Mouse (Mus musculus) intestine, embryonic 14.5 days (tissue): ENCODE data around the gene Sgsm1. TPM values are rescaled to one million over a fixed set of nuclear protein-coding genes. Genes with fewer than 3 reads are reported as not detected.

Experiments
- ATAC-seq: fragments of 200-750 bp; cut with Nextera tagmentation; replicated peaks from 2 replicates; pipeline ENCODE4 v1.8.0; 2017; ENCODE audit warnings: low read depth, moderate number of reproducible peaks, moderate TSS enrichment, moderate library complexity; ENCODE audit not compliant: low FRiP score, low TSS enrichment
- DNase-seq: peaks from one replicate; pipeline ENCODE4 v3.0.0-alpha.2; 2018; ENCODE audit warnings: low spot score
- H3K27ac ChIP-seq: fragments of 300-500 bp; sonication (generic); 2 replicates; pipeline ENCODE4 v1.5.1; 2014; ENCODE audit warnings: low read depth, mild to moderate bottlenecking, control low read depth
- H3K27me3 ChIP-seq: fragments of 300-500 bp; sonication (generic); replicated peaks from 2 replicates; pipeline ENCODE4 v1.6.1; 2014; ENCODE audit warnings: low read length, control low read depth; ENCODE audit not compliant: control insufficient read depth, insufficient read depth
- H3K36me3 ChIP-seq: fragments of 300-500 bp; sonication (generic); 2 replicates; pipeline ENCODE4 v1.6.1; 2014; ENCODE audit warnings: low read length, control low read depth; ENCODE audit not compliant: control insufficient read depth, insufficient read depth
- H3K4me1 ChIP-seq: fragments of 300-500 bp; sonication (generic); replicated peaks from 2 replicates; pipeline ENCODE4 v1.6.1; 2014; ENCODE audit warnings: low read length, control low read depth, mixed read lengths; ENCODE audit not compliant: control insufficient read depth, insufficient read depth
- H3K4me2 ChIP-seq: fragments of 300-500 bp; sonication (generic); 2 replicates; pipeline ENCODE4 v1.6.1; 2014; ENCODE audit warnings: low read length
- H3K4me3 ChIP-seq: fragments of 300-500 bp; sonication (generic); 2 replicates; pipeline ENCODE4 v1.5.1; 2014; ENCODE audit warnings: low read depth, low read length, control low read depth, mixed read lengths
- H3K9ac ChIP-seq: fragments of 300-500 bp; sonication (generic); 2 replicates; pipeline ENCODE4 v1.6.1; 2014; ENCODE audit warnings: mild to moderate bottlenecking, low read length
- H3K9me3 ChIP-seq: fragments of 300-500 bp; sonication (generic); 2 replicates; pipeline ENCODE4 v1.6.1; 2016; ENCODE audit warnings: low read length, control low read depth; ENCODE audit not compliant: control insufficient read depth
- WGBS: fragments of 180-500 bp; shearing (Covaris S2); extraction: QIAGEN DNeasy Blood & Tissue Kit; methylation state at CpG from one replicate; pipeline ENCODE4 v1.1.7; 2014; 5-methylcytosine and 5-hydroxymethylcytosine counted together
- polyA plus RNA-seq: library from polyadenylated mRNA; unstranded; fragments of >200 nt; fragmentation: Nextera tagmentation; extraction: Ambion mirVana; gene quantifications from 2 replicates; pipeline ENCODE4 v1.2.1, GENCODE M21; 2014

The Sgsm1 gene
- polyA plus RNA-seq, 1 experiment from 2014 or later, result 8.8 TPM

DNA sequence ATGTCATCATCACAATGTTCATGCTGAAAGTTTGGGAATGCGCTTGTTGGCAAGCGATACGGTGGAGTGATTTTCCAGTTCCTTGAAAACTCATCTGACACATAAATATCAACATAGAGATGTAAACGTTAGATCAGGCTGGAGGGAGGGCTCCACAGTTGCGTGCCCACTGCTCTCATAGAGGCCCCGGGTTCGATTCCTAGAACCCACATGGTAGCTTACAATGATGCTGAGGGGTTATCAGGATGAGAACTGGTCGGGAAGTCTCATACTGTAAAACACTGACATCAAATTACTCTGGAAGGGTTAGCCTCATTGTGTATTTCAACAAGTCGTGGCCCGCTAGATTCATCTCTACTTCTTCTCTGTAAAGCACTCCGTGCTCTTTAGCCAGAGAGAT, 24.5 kb downstream of the Sgsm1 start:
- Histone ChIP-seq H3K27ac (no peak overlapping the region), H3K27me3 (peaks cover 31% of the 10 kb centered on the region), H3K36me3 (no peaks in the 10 kb centered on the region), H3K4me2 (no peak overlapping the region), H3K9me3 (no peaks in the 10 kb centered on the region), H3K4me3 (no peak overlapping the region), H3K9ac (no peak overlapping the region), H3K4me1 (no peaks in the 10 kb centered on the region)
- ATAC-seq (no peak), DNase-seq (no peak)
- 66% methylated on average over 11 of the region's 11 CpGs for WGBS

GRCm38 (mm10) chr5:113285541-113285940, 25.0 kb downstream of the Sgsm1 start:
- Histone ChIP-seq H3K27me3 (peaks cover 31% of the 10 kb centered on the region), H3K4me1 (no peaks in the 10 kb centered on the region), H3K36me3 (no peaks in the 10 kb centered on the region), H3K9ac (no peak overlapping the region), H3K9me3 (no peaks in the 10 kb centered on the region), H3K4me3 (no peak overlapping the region), H3K4me2 (no peak overlapping the region), H3K27ac (no peak overlapping the region)
- no peak for DNase-seq
- ATAC-seq, result no peak
- 66% methylated on average over 16 of the region's 16 CpGs for WGBS

GRCm38 (mm10) chr5:113283726-113284125, 26.9 kb downstream of the Sgsm1 start:
- H3K27me3 ChIP-seq, result peaks cover 21% of the 10 kb centered on the region
- no peak overlapping the region for H3K4me3 ChIP-seq
- H3K27ac ChIP-seq, result no peak overlapping the region
- WGBS, result 69% methylated on average over 2 of the region's 2 CpGs
- H3K9ac ChIP-seq, result no peak overlapping the region
- DNase-seq, result no peak
- H3K36me3 ChIP-seq, result no peaks in the 10 kb centered on the region
- no peaks in the 10 kb centered on the region for H3K4me1 ChIP-seq
- no peak overlapping the region for H3K4me2 ChIP-seq
- ATAC-seq, result no peak
- H3K9me3 ChIP-seq, result no peaks in the 10 kb centered on the region

GRCm38 (mm10) chr5:113281557-113281956, 29.0 kb downstream of the Sgsm1 start:
- 91% methylated on average over 7 of the region's 7 CpGs for WGBS
- 0 out of 2 replicates have a peak, but pooled peaks cover under 1% of the 10 kb centered on the region for H3K27me3 ChIP-seq

GRCm38 (mm10) chr5:113280138-113280856, 30.3 kb downstream of the Sgsm1 start:
- H3K27me3 ChIP-seq, result no peaks in the 10 kb centered on the region
- 0 out of 2 replicates have a peak, but pooled peaks cover 5% of the 10 kb centered on the region for H3K36me3 ChIP-seq
- H3K4me3 ChIP-seq, result peak overlapping the region; percentile 24
- WGBS, result 31% methylated on average over 15 of the region's 15 CpGs
- H3K9ac ChIP-seq, result no peak overlapping the region
- no peak overlapping the region for H3K27ac ChIP-seq
- ATAC-seq, result peak; percentile 86
- no peak for DNase-seq
- peak overlapping the region; percentile 42 for H3K4me2 ChIP-seq
- no peaks in the 10 kb centered on the region for H3K9me3 ChIP-seq
- H3K4me1 ChIP-seq, result no peaks in the 10 kb centered on the region

More at GRCm38 (mm10) chr5:113281557-113281956, 29.0 kb downstream of the Sgsm1 start:
- Histone ChIP-seq H3K9ac (no peak overlapping the region), H3K36me3 (no peaks in the 10 kb centered on the region), H3K4me1 (no peaks in the 10 kb centered on the region), H3K27ac (no peak overlapping the region), H3K4me3 (no peak overlapping the region), H3K4me2 (no peak overlapping the region), H3K9me3 (no peaks in the 10 kb centered on the region)
- DNase-seq (no peak), ATAC-seq (no peak)

DNA sequence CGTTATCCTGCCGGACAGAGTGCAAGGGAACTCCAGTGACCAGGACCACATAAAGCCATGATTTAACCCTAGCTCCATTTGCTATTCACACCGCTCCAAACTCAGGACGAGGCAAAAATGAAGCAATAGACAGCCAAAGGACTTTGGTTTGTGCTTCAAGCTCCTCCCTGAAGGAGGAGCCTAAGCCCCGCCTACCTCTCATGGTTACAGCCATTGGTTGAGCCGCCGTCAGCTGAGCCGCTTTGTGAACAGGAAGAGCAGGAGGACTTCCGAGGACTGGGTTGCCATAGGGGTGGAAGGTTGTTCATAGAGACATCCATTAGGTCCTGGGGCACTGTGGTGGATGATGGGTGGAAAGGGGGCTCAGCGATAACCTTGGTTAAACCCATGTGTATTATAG, 34.7 kb downstream of the Sgsm1 start:
- 75% methylated on average over 10 of the region's 10 CpGs for WGBS
- H3K36me3 ChIP-seq, result 0 out of 2 replicates have a peak, but pooled peaks cover 5% of the 10 kb centered on the region
- ATAC-seq (no peak), DNase-seq (no peak)
- H3K9ac ChIP-seq, result no peak overlapping the region
- no peak overlapping the region for H3K4me2 ChIP-seq
- no peaks in the 10 kb centered on the region for H3K4me1 ChIP-seq
- no peak overlapping the region for H3K4me3 ChIP-seq
- no peaks in the 10 kb centered on the region for H3K9me3 ChIP-seq
- H3K27ac ChIP-seq, result no peak overlapping the region
- no peaks in the 10 kb centered on the region for H3K27me3 ChIP-seq

- 66% methylated on average over 11 of the region's 11 CpGs for whole genome bisulfite sequencing
- no peak for DNase-seq
- H3K4me3 ChIP-seq, result no peak overlapping the region
- no peak overlapping the region for H3K9ac ChIP-seq
- ATAC-seq, result no peak
- H3K27ac ChIP-seq, result no peak overlapping the region
- H3K4me1 ChIP-seq, result no peaks in the 10 kb centered on the region
- H3K27me3 ChIP-seq, result no peaks in the 10 kb centered on the region
- no peaks in the 10 kb centered on the region for H3K9me3 ChIP-seq
- no peak overlapping the region for H3K4me2 ChIP-seq
- H3K36me3 ChIP-seq, result 0 out of 2 replicates have a peak, but pooled peaks cover 5% of the 10 kb centered on the region
These were observed 39.3 kb downstream of the Sgsm1 start for GRCm38 (mm10) chr5:113271207-113271811.

GRCm38 (mm10) chr5:113270043-113270442, 40.5 kb downstream of the Sgsm1 start:
- H3K4me3 ChIP-seq, result no peak overlapping the region
- ATAC-seq (no peak), DNase-seq (no peak)
- H3K9ac ChIP-seq, result no peak overlapping the region
- H3K9me3 ChIP-seq, result no peaks in the 10 kb centered on the region
- H3K27me3 ChIP-seq, result no peaks in the 10 kb centered on the region
- no peak overlapping the region for H3K4me2 ChIP-seq
- H3K4me1 ChIP-seq, result no peaks in the 10 kb centered on the region
- no peak overlapping the region for H3K27ac ChIP-seq
- WGBS, result 78% methylated on average over 3 of the region's 3 CpGs
- H3K36me3 ChIP-seq, result no peaks in the 10 kb centered on the region

DNA sequence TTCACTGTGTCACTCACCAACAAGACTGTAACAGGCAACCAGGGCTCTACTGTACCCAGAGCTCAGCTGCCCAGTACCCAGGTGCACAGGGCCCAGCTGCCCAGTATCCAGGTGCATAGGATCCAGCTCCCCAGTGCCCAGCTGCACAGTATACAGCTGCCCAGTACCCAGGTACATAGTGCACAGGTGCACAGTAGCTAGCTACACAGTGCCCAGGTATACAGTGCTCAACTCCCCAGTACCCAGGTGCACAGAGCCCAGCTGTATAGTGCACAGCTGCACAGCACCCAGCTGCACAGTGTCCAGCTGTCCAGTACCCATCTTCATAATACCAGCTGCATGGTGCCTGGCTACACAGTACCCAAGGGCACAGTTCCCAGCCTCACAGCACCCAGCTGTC, 42.3 kb downstream of the Sgsm1 start:
- ATAC-seq, result no peak
- Histone ChIP-seq H3K36me3 (no peaks in the 10 kb centered on the region), H3K4me2 (no peak overlapping the region), H3K4me1 (no peaks in the 10 kb centered on the region), H3K27ac (no peak overlapping the region), H3K9me3 (no peaks in the 10 kb centered on the region), H3K4me3 (no peak overlapping the region), H3K9ac (no peak overlapping the region), H3K27me3 (no peaks in the 10 kb centered on the region)
- no peak for DNase-seq
